Mouse (Mus musculus) heart, postnatal 0 days (tissue): Measurements from ENCODE around the gene Zfp324. TPM values are rescaled to one million over a fixed set of nuclear protein-coding genes. Genes with fewer than 3 reads are reported as not detected.

Source experiments
- ATAC-seq: fragments of 200-750 bp; cut with Nextera tagmentation; 2 replicates; pipeline ENCODE4 v1.8.0; 2017; ENCODE audit warnings: low read depth, moderate number of reproducible peaks, moderate library complexity; ENCODE audit not compliant: insufficient read depth
- DNase-seq: peaks from one replicate; pipeline ENCODE4 v3.0.0-alpha.2; 2016; ENCODE audit warnings: low spot score
- H3K27ac ChIP-seq: fragments of 300-500 bp; sonication (generic); 2 replicates; pipeline ENCODE4 v1.5.1; 2014; ENCODE audit warnings: low read depth, mild to moderate bottlenecking
- H3K27me3 ChIP-seq: fragments of 300-500 bp; sonication (generic); 2 replicates; pipeline ENCODE4 v1.6.1; 2014; ENCODE audit warnings: low read length, mixed read lengths; ENCODE audit not compliant: control insufficient read depth, insufficient read depth
- H3K36me3 ChIP-seq: fragments of 300-500 bp; sonication (generic); replicated peaks from 2 replicates; pipeline ENCODE4 v1.6.1; 2014; ENCODE audit warnings: low read length, mixed read lengths; ENCODE audit not compliant: control insufficient read depth, insufficient read depth
- H3K4me1 ChIP-seq: fragments of 300-500 bp; sonication (generic); 2 replicates; pipeline ENCODE4 v1.6.1; 2014; ENCODE audit warnings: antibody characterized with exemption; ENCODE audit not compliant: control insufficient read depth, insufficient read depth
- H3K4me2 ChIP-seq: fragments of 300-500 bp; sonication (generic); 2 replicates; pipeline ENCODE4 v1.6.1; 2014; ENCODE audit warnings: low read depth, mild to moderate bottlenecking, low read length, moderate library complexity
- H3K4me3 ChIP-seq: fragments of 300-500 bp; sonication (generic); 2 replicates; pipeline ENCODE4 v1.5.1; 2014; ENCODE audit warnings: low read depth, low read length
- H3K9ac ChIP-seq: fragments of 300-500 bp; sonication (generic); replicated peaks from 2 replicates; pipeline ENCODE4 v1.6.1; 2014; ENCODE audit warnings: low read depth, low read length, mixed read lengths
- H3K9me3 ChIP-seq: fragments of 300-500 bp; sonication (generic); replicated peaks from 2 replicates; pipeline ENCODE4 v1.6.1; 2016; ENCODE audit warnings: low read length; ENCODE audit not compliant: control insufficient read depth
- CTCF ChIP-seq: IDR thresholded peaks from 2 replicates; pipeline ENCODE4 v1.5.1; 2016; ENCODE audit warnings: antibody characterized with exemption, control low read depth, low read depth
- EP300 ChIP-seq: IDR thresholded peaks from 2 replicates; pipeline ENCODE4 v1.6.1; 2016; ENCODE audit warnings: antibody characterized with exemption, low read depth
- WGBS: fragments of 180-500 bp; shearing (Covaris S2); extraction: QIAGEN DNeasy Blood & Tissue Kit; methylation state at CpG from one replicate; pipeline ENCODE4 v1.1.7; 2014; 5-methylcytosine and 5-hydroxymethylcytosine counted together
- polyA plus RNA-seq: library from polyadenylated mRNA; unstranded; fragments of >200 nt; fragmentation: Nextera tagmentation; extraction: Ambion mirVana; gene quantifications from 2 replicates; pipeline ENCODE4 v1.2.1, GENCODE M21; 2015
- total RNA-seq: library from RNA; depleted of rRNA; stranded (reverse); fragments of >200 nt; gene quantifications from 2 replicates; pipeline ENCODE4 v1.2.3, GENCODE M21; 2014; ENCODE audit warnings: low replicate concordance

The Zfp324 gene
- total and polyA plus RNA-seq, 2 experiments from 2014 or later = 4.2 to 10.9 TPM

- 72% methylated on average over 4 of the region's 4 CpGs for WGBS
- Histone ChIP-seq H3K9ac (no peak overlapping the region), H3K27ac (no peak overlapping the region), H3K4me3 (no peak overlapping the region), H3K36me3 (no peaks in the 10 kb centered on the region), H3K9me3 (no peaks in the 10 kb centered on the region), H3K4me2 (no peak overlapping the region), H3K27me3 (no peaks in the 10 kb centered on the region), H3K4me1 (no peaks in the 10 kb centered on the region)
- TF ChIP-seq CTCF (no peak), EP300 (no peak)
- ATAC-seq (no peak), DNase-seq (no peak)
Measured at GRCm38 (mm10) chr7:12940599-12940998, 25.0 kb upstream of the Zfp324 start.

DNA sequence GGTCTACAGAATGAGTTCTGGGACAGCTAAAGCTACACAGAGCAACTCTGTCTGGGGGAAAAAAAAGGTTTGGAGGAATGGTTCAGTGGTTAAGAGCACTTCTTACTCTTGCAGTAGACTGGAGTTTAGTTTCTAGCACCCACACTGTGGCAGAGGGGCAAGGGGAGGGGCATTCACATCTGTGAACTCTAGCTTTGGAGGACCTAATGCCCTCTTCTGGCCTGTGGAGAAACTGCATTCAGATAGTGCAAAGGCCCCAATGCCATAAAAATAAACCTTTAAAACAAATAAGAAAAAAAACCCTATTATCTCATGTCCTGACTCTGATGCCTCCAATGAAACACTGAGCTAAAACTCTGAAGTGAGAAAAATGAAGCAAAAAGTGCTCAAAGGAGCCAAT, 22.1 kb upstream of the Zfp324 start:
- Histone ChIP-seq H3K9me3 (no peaks in the 10 kb centered on the region), H3K27me3 (no peaks in the 10 kb centered on the region), H3K36me3 (no peaks in the 10 kb centered on the region), H3K4me3 (no peak overlapping the region), H3K9ac (no peak overlapping the region), H3K27ac (no peak overlapping the region), H3K4me1 (no peaks in the 10 kb centered on the region), H3K4me2 (no peak overlapping the region)
- ATAC-seq (no peak), DNase-seq (no peak)
- TF ChIP-seq EP300 (no peak), CTCF (peak; percentile 36)

GRCm38 (mm10) chr7:12949032-12949871, 16.4 kb upstream of the Zfp324 start:
- Histone ChIP-seq H3K9me3 (no peaks in the 10 kb centered on the region), H3K27me3 (no peaks in the 10 kb centered on the region), H3K4me2 (peak overlapping the region; percentile 75), H3K4me3 (peak overlapping the region; percentile 49), H3K36me3 (no peaks in the 10 kb centered on the region), H3K27ac (peak overlapping the region; percentile 68), H3K4me1 (peaks cover 7% of the 10 kb centered on the region), H3K9ac (peak overlapping the region; percentile 55)
- TF ChIP-seq EP300 = no peak
- no peak for TF ChIP-seq CTCF
- DNase-seq (peak; percentile 96), ATAC-seq (peak; percentile 94)
- WGBS = 9% methylated on average over 35 of the region's 35 CpGs

DNA sequence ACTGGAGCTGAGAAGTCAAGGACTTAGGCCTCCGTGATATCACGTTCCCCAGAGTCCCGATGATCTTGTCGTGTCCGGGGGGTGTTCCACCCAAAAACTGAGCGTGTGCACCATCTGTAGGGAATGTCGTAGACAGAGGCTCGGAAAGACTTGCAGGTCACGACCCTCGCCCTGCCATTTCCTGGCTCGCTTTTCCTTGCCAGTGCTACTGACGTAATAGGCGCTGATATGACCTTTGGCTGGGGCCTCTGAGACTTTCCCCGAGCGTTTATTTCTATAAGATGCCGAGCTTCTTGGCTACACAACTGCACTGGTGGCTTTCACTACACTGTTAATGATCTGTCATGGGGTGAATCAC, 15.8 kb upstream of the Zfp324 start:
- peak overlapping the region; percentile 62 for H3K27ac ChIP-seq
- H3K4me3 ChIP-seq = peak overlapping the region; percentile 49
- TF ChIP-seq CTCF = no peak
- TF ChIP-seq EP300 = no peak
- peak; percentile 47 for ATAC-seq
- H3K4me2 ChIP-seq = peak overlapping the region; percentile 75
- H3K36me3 ChIP-seq = no peaks in the 10 kb centered on the region
- no peak for DNase-seq
- peak overlapping the region; percentile 55 for H3K9ac ChIP-seq
- peaks cover 7% of the 10 kb centered on the region for H3K4me1 ChIP-seq
- H3K27me3 ChIP-seq = no peaks in the 10 kb centered on the region
- WGBS = 6% methylated on average over 16 of the region's 16 CpGs
- no peaks in the 10 kb centered on the region for H3K9me3 ChIP-seq

DNA sequence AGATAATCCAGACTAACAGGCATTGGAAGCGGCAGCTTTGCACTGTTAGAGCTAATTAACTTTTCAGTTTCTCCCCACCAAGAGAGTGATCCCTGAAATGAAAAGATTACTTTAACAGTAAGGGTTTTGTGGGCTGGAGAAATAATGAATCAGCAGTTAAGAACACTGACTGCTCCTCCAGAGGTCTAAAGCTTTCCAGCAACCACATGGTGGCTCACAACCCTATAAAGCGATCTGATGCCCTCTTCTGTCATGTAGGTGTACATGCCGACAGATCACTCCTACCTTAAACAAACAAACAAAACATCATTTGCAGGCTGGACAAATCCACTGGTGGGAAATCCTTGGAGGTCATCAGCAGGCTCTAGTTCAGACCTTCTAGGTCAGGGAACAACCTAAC, 10.7 kb upstream of the Zfp324 start:
- no peak for TF ChIP-seq EP300
- peak; percentile 42 for TF ChIP-seq CTCF
- Histone ChIP-seq H3K27ac (no peak overlapping the region), H3K4me1 (peaks cover 6% of the 10 kb centered on the region), H3K4me2 (no peak overlapping the region), H3K4me3 (no peak overlapping the region), H3K36me3 (no peaks in the 10 kb centered on the region), H3K27me3 (no peaks in the 10 kb centered on the region), H3K9ac (no peak overlapping the region), H3K9me3 (no peaks in the 10 kb centered on the region)
- no peak for ATAC-seq
- WGBS = 42% methylated on average over 3 of the region's 3 CpGs
- DNase-seq = no peak

- TF ChIP-seq EP300 (no peak), CTCF (no peak)
- no peaks in the 10 kb centered on the region for H3K36me3 ChIP-seq
- H3K4me2 ChIP-seq = no peak overlapping the region
- no peaks in the 10 kb centered on the region for H3K27me3 ChIP-seq
- H3K9ac ChIP-seq = no peak overlapping the region
- ATAC-seq (no peak), DNase-seq (no peak)
- no peaks in the 10 kb centered on the region for H3K4me1 ChIP-seq
- 63% methylated on average over 5 of the region's 5 CpGs for WGBS
- H3K9me3 ChIP-seq = no peaks in the 10 kb centered on the region
- no peak overlapping the region for H3K27ac ChIP-seq
- H3K4me3 ChIP-seq = no peak overlapping the region
Measured at GRCm38 (mm10) chr7:12957511-12957910, 8.1 kb upstream of the Zfp324 start.
